Mouse (Mus musculus): ENCODE results near the gene Ppil1.

The Ppil1 gene

GRCm38 (mm10) chr17:29263840-29264633 is at the start of gene Ppil1:
TSS of gene Ppil1 (minus strand) at chr17:29264186.
- DNase-seq (ENCODE audit: low read depth, low spot score), result peak; percentile 94

GRCm38 (mm10) chr17:29313300-29313699 is 49.3 kb upstream of the Ppil1 start:
- peak; percentile 78 for DNase-seq (ENCODE audit: low read depth, low spot score)

DNA sequence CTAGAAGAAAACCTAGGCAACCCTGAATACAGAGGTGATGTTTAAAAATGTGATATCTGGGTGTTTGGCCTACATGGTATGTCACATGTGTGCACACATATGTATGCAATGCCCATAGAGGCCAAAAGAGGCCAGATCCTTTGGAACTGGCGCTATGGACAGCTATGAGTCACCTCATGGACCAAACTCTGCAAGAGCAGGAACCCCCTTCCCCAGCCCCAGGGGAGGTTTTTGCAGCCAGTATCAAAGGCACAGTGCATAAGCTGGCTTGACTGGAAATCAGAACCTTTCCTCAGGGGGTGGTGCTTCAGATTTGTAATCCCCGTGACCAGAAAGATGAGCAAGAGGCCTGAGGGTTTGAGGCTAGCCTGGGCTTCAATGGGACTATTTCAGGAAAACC is 48.1 kb upstream of the Ppil1 start:
- no peak for DNase-seq (ENCODE audit: low read depth, low spot score)

- no peak for DNase-seq (ENCODE audit: low read depth, low spot score)
Measured at GRCm38 (mm10) chr17:29311602-29312001, 47.6 kb upstream of the Ppil1 start.

DNA sequence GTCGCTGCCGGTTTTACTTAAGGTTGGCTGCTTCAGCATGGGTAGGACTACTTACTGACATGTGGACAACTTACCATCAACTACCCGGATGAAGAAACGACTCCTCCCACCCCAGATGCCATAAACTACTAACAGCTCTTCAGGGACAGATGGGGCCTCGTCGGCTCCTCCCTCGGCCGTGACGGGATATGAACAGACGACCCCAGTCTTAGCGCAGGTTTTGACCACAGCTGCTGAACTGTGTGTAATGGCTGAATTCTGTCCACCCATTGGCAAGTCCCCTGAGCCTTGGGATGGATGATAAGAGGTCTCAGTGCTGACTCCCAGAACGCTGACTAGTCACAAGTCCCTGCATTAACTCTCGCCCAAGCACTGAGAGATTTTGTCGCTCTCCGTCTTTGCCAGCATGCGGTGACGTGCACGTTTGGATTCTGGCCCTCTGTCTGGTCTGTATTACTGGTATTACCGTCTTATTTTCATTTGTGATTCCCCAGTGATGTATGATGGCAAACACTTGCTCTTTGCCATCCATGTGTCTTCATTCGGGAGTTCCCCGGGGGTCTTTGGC is 46.2 kb upstream of the Ppil1 start:
- no peak for DNase-seq (ENCODE audit: low read depth, low spot score)

DNA sequence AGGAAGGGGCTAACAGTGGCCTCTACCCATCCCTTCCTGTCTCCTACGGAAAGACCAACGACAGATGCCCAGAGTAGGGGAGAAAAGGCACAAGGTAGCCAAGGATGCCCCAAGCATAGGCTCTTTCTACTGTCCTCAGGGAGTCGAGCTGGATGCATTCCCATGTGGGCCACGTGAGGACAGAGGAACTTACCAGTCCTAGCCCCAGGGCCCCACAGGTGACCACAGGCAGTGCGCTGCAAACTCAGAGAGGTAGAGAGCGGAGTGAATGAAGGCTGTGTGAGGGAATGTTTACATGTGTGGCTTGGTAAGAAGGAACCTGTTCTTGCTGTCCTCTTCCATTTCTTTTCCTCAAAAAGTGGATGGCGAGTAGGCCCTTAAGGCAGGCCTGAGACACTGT is 41.9 kb upstream of the Ppil1 start:
- no peak for DNase-seq (ENCODE audit: low read depth, low spot score)

DNA sequence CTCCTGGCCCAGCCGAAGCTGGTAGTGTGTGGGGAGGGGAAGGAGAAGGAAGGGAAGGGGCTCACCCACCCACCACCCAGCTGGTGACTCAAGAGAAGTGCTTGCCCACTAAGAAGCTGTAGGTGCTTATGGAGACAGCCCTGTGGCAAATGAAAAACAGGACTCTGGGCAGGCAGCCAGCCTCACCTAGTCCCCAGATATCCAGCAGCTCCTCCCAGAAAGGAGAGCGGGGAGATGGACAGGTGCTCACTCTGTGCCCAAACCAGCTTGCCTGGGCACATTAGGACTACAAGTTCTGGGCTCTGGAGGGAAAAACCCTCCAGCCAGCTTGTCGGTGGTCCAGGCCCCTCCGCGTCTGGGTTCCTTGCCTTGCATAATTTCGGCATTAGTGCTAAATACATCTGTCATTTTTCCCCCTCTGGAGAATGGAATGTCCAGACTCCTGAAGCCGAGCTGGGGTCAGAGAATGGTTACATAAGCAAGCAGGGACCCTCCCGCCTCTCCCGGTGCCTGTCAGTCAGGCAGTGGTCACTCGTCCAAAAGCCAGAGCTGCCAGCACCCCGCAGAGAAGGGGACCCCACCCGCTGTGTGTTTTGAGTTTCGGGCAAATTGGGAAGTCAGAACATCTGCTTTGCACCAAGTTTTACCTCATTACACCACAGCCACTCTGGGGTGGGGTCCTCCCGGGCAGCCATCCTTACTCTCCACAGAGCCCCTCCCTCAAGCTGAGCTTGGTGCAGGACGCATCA is 41.2 kb upstream of the Ppil1 start:
- no peak for DNase-seq (ENCODE audit: low read depth, low spot score)

DNA sequence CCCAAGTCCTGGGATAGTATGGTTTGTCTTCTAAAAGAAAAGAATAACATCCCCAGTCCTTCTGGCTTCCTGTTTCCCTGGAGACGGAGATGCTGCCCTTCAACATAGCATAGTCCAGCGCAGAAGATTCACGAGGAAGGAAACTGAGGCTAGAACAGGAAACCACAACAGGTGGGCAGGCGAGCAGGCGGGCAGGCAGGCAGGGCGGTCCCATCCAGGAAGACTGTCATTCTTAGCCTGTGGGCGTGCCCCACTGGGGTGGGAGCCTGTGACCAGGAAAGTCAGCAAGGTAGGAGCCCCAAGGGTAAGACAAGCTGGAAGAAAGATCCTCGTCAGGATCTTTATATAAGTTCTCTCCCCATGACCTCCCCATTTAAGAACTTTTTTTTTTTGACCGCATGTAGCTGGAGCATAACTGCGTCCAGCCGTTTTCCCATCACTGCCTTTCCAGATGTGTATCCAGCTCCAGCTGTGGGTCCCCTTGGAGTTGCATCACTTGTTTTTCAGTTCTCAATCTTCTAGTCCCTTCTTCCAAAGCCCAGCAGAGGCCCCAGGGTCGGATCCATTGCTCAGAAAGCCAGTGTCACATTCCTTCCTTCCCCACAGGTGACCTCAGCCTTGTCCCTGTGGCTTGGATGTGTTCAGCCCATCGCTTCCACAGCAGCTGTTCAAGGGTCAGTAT is 40.5 kb upstream of the Ppil1 start:
- DNase-seq (ENCODE audit: low read depth, low spot score), result no peak

GRCm38 (mm10) chr17:29303856-29304255 is 39.9 kb upstream of the Ppil1 start:
- DNase-seq (ENCODE audit: low read depth, low spot score), result no peak

DNA sequence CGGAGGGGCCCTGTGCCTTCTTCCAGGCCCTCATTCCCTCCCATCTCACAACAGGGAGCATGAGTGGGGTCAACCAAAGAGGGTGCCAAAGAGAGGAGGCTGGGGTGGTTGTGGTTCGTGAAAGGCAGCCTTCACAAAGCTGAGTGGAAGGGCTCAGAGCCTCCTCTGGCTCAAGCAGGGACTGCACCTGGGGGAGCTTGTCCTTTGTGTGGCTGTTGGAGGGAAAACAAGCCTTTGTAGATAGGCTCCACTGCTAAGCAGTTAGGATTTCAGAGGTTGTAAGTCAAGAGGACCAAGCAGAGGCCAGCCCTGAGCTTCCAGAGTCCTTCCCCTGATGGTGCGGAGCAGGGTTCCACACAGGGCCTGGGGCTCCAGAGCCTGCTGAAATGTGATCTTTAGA is 39.1 kb upstream of the Ppil1 start:
- peak; percentile 38 for DNase-seq (ENCODE audit: low read depth, low spot score)

DNA sequence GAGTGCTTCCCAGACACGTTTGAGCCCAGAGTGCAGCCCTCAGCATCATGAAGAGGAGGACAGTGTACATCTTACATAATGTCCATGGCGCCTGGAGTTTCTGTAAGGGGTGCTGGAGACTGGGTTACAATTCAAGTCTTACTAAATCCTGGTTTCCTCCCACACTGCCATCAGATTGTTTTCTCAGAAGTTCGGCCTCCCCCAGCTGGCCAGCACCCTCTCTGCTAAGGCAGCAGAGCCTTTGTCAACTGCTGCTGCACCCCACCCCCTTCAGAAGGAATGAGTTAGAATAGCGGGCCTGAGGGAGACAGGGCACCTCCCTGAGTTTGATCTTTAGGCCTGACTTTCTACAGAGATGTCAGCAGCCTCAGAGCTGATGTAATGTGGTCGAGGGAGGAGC is 38.2 kb upstream of the Ppil1 start:
- no peak for DNase-seq (ENCODE audit: low read depth, low spot score)

- no peak for DNase-seq (ENCODE audit: low read depth, low spot score)
Measured at GRCm38 (mm10) chr17:29301421-29301820, 37.4 kb upstream of the Ppil1 start.

GRCm38 (mm10) chr17:29300926-29301325 is 36.9 kb upstream of the Ppil1 start:
- no peak for DNase-seq (ENCODE audit: low read depth, low spot score)

DNA sequence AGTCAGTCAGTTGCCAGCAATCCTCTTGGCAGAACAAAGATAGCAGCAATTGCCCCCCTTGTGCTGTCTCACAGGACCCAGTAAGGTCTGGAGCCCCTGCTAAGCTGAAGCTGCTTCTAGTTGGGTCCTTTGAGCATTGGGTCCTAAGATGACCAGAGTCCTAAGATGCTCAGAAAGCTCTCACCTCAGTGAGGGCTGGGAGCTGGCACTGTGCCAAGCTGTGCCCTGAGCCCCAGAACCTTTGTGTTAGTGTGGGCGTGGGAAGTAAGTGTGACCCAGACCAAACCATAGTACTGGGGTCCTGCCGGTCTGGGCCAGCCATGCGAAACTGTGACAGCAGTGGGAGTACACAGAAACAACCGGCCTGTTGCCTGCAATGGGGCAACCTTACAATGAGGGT is 35.3 kb upstream of the Ppil1 start:
- no peak for DNase-seq (ENCODE audit: low read depth, low spot score)

DNA sequence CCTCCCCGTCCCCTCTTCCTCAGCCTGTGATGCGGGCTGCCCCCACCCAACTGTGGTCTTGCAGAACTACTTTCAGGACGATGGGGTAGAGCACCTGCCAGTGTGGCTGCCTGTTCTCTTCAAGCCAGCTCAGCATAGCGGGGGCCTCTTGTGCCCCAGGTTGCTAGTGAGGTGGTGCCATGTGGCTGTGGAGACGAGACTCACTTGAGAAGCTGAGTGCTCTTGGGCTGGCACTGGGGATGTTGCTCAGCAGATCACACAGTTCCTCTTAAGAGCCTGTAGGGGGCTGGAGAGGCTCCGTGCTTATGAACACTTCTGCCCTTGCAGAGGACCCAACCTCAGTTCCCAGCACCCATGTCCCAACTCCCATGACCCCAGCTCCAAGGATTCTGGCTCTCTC is 33.8 kb upstream of the Ppil1 start:
- DNase-seq (ENCODE audit: low read depth, low spot score), result peak; percentile 72

DNA sequence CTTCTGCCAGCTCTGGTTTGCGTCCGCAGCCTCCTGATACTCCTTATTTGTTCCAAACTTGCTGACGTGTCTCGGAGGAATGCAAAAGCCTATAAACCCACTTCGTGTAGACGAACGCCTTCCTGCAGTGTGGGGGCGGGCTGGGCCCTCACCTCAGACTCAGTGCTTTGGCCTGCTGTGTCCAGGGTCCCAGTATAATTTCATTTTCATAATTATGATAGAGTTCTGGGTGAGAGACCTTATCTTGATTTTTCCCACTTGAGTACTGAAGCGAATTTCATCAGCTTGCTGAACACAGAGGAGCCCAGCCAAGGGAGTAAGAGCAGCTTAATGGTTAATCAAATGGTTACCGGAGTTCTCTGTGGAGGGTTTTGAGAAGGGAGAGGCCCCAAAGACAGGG is 33.3 kb upstream of the Ppil1 start:
- no peak for DNase-seq (ENCODE audit: low read depth, low spot score)

DNA sequence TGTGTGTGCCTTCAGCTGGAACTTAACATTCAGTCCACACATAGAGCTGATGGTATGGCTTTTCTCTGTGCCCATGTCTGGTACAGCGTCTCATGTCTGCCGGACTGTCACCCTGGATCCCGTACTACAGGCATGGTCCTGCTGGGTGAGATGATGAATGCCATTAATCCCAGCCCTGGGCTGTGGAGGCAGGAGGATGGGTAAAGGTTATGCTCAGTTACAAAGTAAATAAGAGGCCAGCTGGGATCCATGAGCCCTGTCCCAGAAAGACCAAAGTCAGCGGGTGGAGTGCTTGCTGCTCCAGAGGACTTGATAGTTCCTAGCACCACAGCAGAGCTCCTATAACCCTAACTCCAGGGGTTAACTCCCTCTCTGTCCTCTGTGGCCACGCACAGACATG is 31.8 kb upstream of the Ppil1 start:
- no peak for DNase-seq (ENCODE audit: low read depth, low spot score)

- DNase-seq (ENCODE audit: low read depth, low spot score), result no peak
Measured at GRCm38 (mm10) chr17:29293807-29294605, 30.0 kb upstream of the Ppil1 start.

DNA sequence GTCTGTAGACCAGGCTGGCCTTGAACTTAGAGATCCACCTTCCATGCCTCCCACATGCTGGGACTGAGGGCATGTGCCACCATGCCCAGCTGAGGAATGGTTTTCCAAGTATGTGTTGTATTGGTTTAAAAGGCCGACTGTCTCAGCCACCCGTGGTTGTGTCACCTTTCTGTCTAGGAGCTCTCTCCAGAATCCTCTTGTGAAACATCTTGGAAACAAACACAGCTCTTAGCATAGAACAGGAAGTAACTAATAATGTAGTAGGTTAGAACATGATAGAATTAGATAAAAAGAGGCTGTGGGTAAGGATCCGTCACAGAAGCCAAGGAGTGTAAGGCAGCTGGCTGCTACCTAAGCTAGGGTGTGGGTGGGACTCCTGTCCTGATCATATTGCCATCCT is 29.0 kb upstream of the Ppil1 start:
- no peak for DNase-seq (ENCODE audit: low read depth, low spot score)

DNA sequence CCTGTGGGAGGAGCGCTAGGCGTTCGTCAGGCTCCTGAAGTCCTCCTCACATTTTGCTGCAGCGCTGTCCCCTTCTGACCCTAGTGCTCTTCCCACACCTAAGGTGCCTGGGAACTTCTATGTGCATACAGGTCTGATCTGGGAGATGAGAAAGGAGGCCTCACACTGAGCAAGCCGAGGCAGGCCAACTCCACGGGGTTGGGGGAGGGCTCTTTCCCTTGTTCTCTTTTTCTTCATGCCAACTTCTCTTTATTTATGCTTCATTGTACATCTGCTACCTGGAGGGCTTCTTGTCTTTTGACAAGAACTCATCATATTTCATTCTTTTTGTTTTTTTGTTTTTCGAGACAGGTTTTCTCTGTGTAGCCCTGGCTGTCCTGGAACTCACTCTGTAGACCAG is 27.8 kb upstream of the Ppil1 start:
- no peak for DNase-seq (ENCODE audit: low read depth, low spot score)

DNA sequence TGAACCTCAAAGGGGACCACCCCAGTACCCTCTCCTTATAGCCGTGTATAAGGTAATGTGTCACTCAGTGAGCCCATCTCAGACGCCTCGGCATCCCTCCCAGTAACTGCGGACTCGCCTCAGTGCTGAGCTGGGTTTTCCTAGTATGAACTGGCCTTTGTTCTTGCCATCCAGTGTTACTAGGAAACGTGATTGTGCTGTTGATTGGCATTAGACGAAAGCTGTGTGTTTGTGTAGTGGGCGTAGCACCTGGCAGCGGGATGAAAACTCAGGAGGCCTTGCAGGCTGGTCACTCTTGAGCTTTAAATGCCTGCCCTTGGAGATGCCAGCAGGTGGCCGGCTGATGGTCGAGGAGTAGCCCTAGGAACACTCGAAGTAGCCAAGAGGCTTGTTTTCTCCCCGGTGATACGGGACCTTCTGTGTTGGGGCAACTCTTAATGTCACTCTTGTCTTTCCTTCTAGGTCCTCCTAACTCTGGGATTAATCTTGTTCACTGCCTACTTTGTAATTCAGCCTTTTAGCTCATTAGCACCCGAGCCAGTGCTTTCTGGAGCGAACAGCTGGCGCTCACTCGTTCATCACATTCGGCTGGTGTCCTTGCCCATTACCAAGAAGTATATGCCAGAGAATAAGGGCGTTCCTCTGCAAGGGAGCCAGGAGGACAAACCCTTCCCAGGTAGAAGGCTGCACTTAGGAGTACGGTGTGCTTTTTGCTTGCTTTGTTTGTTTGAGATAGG is 18.4 kb upstream of the Ppil1 start:
- no peak for DNase-seq (ENCODE audit: low read depth, low spot score)

All from ES-CJ7 (cell line).